Mouse (Mus musculus) heart, postnatal 25 days (tissue): ENCODE data around the gene Ripor2. TPM values are rescaled to one million over a fixed set of nuclear protein-coding genes. Genes with fewer than 3 reads are reported as not detected.

Source experiments
- DNase-seq: peaks from one replicate; pipeline ENCODE4 v3.0.0; 2022; ENCODE audit warnings: low spot score
- intact Hi-C: fragments of 180-260 bp; cut with DNase I; formaldehyde crosslinking; loops from one replicate; pipeline ENCODE4 v1.15.1; 2025
- total RNA-seq, 2 experiments: library from RNA; stranded (reverse); gene quantifications; 2 replicates each; pipeline ENCODE4 v1.2.3; 2021

The Ripor2 gene
- total RNA-seq, 2 experiments from 2014 or later = 5.3 to 7.2 TPM

GRCm38 (mm10) chr13:24578317-24578716 is 3.7 kb upstream of the Ripor2 start:
- DNase-seq = no peak
- intact Hi-C loops = no loop called here

GRCm38 (mm10) chr13:24580759-24581158 is 1.2 kb upstream of the Ripor2 start:
- DNase-seq = no peak
- intact Hi-C loops = no loop called here

DNA sequence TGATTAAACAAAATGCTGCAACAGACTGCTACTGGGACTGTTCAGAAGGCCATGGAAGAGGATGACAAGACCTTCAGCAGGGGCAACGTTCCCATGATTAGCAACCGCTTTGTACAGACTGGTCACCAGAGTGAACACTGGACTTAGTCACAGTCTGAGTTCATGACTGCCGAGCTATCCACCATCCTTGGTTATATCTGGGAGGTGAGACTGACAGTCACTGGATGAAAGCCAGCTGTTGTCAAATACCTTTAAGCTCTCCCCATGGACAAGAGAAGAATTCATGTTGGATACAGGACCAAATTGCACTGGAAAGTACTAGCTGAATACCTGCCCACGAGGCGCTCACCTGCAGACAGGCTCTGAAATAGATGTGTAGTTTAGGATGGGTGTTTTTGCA is 2.4 kb downstream of the Ripor2 start:
- intact Hi-C loops = no loop called here
- DNase-seq = no peak

DNA sequence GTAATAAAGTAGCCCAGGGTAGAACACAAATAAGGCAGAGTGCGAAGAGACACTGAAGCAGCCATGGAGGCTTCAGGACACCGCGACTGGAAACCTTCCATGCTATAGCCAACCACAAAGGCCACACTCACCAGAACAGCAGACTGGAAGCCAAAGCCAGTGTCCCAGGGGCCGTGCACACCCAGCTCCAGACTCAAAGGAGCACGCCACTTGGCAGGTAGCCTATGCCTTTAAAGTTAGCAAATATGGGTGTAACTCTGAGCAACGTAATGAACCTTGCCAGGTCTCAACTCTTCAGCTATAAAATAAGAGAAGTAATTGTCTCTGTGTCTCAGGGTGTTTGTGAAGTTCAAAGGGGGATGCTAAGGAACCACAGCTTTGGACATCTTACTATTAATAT is 2.9 kb downstream of the Ripor2 start:
- DNase-seq = no peak
- intact Hi-C loops = no loop called here

GRCm38 (mm10) chr13:24585369-24585768 is 3.4 kb downstream of the Ripor2 start:
- no peak for DNase-seq
- intact Hi-C loops = no loop called here

GRCm38 (mm10) chr13:24587192-24587895 is 5.4 kb downstream of the Ripor2 start:
- DNase-seq = no peak
- intact Hi-C loops = no loop called here

DNA sequence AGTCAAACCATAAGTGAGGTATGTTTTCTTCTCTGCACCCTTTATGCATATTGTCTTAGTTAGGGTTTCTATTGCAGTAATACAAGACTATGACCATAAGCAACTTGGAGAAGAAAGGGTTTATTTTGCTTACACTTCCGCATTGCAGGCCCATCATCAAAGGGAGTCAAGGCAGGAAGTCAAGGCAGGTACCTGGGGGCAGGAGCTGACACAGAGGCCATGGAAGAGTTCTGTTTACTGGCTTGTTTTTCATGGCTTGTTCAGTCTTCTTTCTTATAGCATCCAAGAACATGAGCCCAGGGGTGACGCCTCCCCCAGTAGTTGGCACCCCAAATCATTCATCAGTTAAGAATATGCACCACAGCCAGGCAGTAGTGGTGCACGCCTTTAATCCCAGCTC is 6.6 kb downstream of the Ripor2 start:
- intact Hi-C loops = no loop called here
- no peak for DNase-seq

DNA sequence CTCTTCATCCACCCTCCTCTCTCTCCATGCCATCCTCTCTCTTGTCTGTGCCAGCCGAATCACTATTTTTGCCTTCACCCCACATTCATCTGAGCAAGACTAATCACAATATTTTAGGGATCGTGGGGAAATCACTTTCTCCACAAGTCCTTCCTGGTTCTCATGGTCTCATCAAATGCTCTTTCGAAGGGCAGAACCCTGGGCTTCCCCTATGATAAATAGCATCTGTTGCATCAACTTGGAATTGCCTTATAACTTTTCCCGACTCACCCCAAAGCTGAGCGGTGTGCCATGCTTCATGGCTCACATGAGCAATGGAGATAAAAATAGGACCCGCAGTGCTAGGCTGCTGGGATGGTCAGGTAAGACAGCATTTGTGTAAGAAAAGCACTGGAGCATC is 9.7 kb downstream of the Ripor2 start:
- intact Hi-C loops = no loop called here
- no peak for DNase-seq

GRCm38 (mm10) chr13:24594303-24594702 is 12.3 kb downstream of the Ripor2 start:
- intact Hi-C loops = no loop called here

GRCm38 (mm10) chr13:24599631-24600041 is 17.6 kb downstream of the Ripor2 start:
- intact Hi-C loops = no loop called here
- DNase-seq = no peak

More at GRCm38 (mm10) chr13:24594303-24594702, 12.3 kb downstream of the Ripor2 start:
- DNase-seq = no peak

- DNase-seq = peak; percentile 29
- intact Hi-C loops = no loop called here
Measured at GRCm38 (mm10) chr13:24602978-24603377, 21.0 kb downstream of the Ripor2 start.

DNA sequence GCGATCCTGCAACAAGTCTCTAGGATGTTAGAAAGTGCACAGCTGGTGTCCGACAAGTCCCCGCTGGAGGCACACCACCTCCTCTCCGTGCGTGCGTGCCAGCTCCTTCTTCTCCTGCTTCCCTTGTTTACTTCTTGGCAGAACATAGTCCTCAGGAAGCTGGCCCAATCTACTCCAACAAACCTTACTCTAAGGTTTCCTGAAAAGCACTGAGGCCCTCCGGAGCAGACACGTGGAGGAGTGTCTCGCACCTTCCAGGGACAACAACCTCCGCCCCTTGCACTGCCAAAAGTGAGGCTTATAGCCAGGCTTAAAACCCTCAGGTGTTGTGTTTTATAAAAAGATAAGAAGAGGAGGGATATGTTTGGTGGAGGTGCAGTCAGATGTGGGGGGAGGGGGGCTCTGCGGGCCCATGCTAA is 21.6 kb downstream of the Ripor2 start:
- intact Hi-C loops = no loop called here
- peak; percentile 10 for DNase-seq

GRCm38 (mm10) chr13:24604096-24604495 is 22.1 kb downstream of the Ripor2 start:
- intact Hi-C loops = no loop called here
- DNase-seq = no peak

DNA sequence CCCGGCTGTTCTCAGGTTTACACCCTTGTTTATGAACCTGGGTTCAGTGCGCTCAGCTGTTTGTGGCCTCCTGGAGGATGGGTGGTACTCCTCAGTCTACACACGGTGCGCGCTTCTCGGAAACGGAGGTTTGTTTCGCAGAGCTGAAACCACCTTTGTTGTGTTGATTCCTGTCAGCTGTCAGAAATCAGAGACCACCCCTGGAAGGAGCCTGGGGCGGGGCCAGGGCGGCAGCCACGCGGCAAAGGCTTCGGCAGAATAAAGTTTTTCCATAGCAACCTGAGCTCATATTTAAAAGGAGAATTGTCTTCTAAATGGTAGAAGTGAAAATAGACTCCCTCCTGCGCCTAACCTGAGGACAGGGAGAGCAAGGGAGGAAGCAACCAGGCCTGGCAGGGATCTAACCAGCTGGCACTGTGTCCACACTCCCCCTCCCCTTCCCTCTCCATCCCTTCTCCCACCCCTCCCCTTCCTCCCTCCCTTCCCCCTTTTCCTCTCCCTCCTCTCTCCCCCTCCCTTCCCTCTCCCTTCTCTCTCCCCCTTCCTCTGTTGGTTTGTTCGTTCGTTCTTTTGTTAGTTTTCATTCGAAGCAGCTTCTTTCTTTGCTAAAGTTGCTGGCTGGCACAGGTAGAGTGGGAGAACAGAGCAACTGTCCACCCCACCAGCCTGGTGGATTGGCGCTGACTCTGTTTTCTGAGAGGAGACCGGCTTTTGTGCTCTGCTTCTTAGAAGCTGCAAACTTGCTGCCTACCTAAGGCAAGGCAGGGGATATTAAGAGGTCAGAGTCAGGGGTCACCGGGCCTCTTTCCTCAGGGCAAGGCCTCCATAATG is 23.0 kb downstream of the Ripor2 start:
- DNase-seq = peak; percentile 7
- intact Hi-C loops = loop anchor here (5.0 kb wide), 1 partner anchor 68 kb away; no protein-coding TSS in a partner anchor

GRCm38 (mm10) chr13:24605755-24606154 is 23.8 kb downstream of the Ripor2 start:
- intact Hi-C loops = loop anchor here (5.0 kb wide), 1 partner anchor 68 kb away; no protein-coding TSS in a partner anchor
- DNase-seq = no peak

- intact Hi-C loops = loop anchor here (5.0 kb wide), 1 partner anchor 71 kb away; no protein-coding TSS in a partner anchor
- no peak for DNase-seq
Measured at GRCm38 (mm10) chr13:24607961-24608360, 26.0 kb downstream of the Ripor2 start.

DNA sequence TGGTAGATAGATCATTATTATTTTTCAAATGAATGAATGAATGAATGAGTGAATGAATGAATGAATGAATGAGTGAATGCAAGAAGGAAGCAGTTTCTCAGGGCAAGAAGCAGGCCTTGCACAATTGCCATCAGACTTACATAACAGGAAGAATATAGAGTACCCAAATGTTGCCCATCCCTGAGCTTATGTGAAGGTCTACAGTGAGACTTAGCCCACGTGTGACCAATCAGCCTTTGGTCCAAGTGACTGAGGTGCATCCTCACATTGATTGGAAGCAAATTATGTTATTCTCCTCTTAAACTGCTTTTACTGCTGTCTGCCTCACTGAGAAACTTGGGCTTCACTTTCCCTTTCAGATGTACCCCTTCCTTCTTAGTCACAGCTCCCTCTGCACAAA is 26.7 kb downstream of the Ripor2 start:
- DNase-seq = no peak
- intact Hi-C loops = loop anchor here (5.0 kb wide), 1 partner anchor 71 kb away; no protein-coding TSS in a partner anchor

GRCm38 (mm10) chr13:24610883-24611282 is 28.9 kb downstream of the Ripor2 start:
- DNase-seq = no peak
- intact Hi-C loops = no loop called here

DNA sequence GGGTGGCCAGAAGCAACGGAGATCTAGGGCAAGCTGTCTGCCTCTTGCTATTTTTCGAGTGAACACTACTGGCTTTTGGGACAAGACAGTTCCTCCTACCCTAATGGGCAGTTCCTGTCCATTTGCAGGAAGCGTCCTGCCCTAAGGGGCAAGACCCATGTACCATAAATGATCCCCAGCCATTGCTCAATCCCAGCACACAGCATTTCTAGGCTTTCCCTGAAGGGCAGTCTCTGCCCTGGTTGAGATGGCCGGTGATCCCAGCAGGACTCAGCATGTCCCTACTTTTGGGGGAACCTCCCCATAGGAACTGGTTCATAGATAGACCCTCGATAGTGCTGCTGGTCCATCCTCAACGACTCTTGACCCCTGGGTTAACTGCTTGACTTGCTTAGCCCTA is 31.0 kb downstream of the Ripor2 start:
- intact Hi-C loops = no loop called here
- DNase-seq = no peak

- no peak for DNase-seq
- intact Hi-C loops = no loop called here
Measured at GRCm38 (mm10) chr13:24613433-24613832, 31.4 kb downstream of the Ripor2 start.
